Mouse (Mus musculus) common myeloid progenitor, adult 5-6 weeks (primary cell): Measurements from ENCODE around the gene Havcr1. TPM values are rescaled to one million over a fixed set of nuclear protein-coding genes. Genes with fewer than 3 reads are reported as not detected.
"Not testable (repeated sequence)": the region's sequence is repeated elsewhere in the genome, so short reads cannot be mapped to it uniquely, and the experiment has no call there.

Experiments
- ATAC-seq: replicated peaks from 2 replicates; pipeline ENCODE4 v1.8.0; 2016; ENCODE audit warnings: low read depth, mild to moderate bottlenecking, moderate TSS enrichment, inconsistent platforms; ENCODE audit not compliant: poor library complexity, severe bottlenecking
- total RNA-seq: library from RNA; stranded (forward); fragments of 200-1000, 187-1606 nt; gene quantifications from 2 replicates; pipeline ENCODE4 v1.2.3, GENCODE M21; 2017

Gene Havcr1
- total RNA-seq = not detected in 2 replicates

GRCm38 (mm10) chr11:46735076-46735475 lies at the start of gene Havcr1:
Gene Havcr1 (plus strand): TSS chr11:46735080.
- not testable (repeated sequence) for ATAC-seq

DNA sequence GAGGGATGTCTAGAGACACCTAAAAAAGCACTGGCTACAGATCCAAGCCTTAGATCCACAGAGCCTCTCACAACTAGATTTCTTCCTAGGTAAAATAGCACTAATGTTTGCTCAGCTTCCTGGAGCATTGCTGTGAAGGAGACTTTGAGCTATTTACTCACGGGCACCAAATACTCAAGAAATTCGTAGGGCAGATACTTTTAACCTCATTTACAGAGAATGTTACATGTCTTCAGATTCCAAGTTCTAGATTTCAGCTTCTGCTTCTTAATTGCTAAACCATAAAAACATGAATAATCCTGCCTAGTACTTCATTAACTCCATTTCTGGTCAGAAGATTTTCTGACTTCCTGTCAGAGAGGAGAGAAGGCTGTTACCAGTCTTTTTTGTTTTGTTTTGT lies 44.7 kb upstream of the Havcr1 start:
- ATAC-seq = no peak

- ATAC-seq = not testable (repeated sequence)
These were observed 39.0 kb upstream of the Havcr1 start for GRCm38 (mm10) chr11:46695849-46696248.

- no peak for ATAC-seq
These were observed 37.2 kb upstream of the Havcr1 start for GRCm38 (mm10) chr11:46697433-46698277.

GRCm38 (mm10) chr11:46698278-46698655 lies 36.6 kb upstream of the Havcr1 start:
- ATAC-seq = no peak

DNA sequence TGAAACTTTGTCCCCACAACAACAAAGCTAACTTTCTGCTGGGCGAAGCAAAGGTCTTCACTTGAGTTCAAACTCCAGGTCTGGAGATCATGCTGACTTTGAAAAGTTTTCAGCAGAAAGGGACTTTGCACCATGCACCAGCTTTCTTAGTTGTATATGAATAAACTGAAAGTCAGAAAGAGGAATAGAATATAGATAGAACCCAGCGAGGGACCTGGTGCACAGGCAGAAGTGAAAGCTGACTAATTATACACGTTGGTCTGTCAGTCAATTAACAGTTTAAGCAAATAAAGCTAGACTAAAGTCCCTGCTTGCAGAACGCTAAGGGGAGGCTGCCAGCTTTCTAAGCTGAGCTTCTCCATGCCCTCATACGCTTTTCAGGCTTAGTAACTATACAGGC lies 36.0 kb upstream of the Havcr1 start:
- peak; percentile 56 for ATAC-seq

- no peak for ATAC-seq
These were observed 28.1 kb upstream of the Havcr1 start, which contains the start of gene Timd2 for GRCm38 (mm10) chr11:46706664-46707356. Gene Timd2 (minus strand): TSS chr11:46707061.

DNA sequence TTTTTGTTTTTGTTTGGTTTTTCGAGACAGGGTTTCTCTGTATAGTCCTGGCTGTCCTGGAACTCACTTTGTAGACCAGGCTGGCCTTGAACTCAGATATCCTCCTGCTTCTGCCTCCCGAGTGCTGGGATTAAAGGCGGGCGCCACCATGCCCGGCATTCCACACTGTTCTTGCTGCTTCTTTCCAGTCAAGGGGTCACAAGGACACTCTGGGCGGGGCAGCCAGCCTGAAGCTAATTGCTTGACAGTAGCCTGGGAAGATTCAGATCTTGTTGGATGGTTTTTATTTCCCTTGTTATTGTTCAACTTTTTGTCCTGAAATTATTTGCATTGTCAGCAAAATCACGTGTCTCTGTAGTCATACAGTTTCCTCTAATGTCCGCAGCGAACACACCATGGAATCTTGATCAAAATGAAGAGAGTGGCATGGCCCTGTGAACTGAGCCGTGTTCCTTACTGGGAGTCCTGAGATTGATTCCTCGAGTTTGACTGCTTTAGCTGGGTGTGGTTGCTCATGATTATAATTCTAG lies 3.3 kb upstream of the Havcr1 start:
- ATAC-seq = no peak

GRCm38 (mm10) chr11:46733242-46733789 lies 1.6 kb upstream of the Havcr1 start:
- peak; percentile 90 for ATAC-seq

- ATAC-seq = no peak
These were observed 263 bp upstream of the Havcr1 start for GRCm38 (mm10) chr11:46734617-46735016.

GRCm38 (mm10) chr11:46739501-46739900 lies 4.6 kb downstream of the Havcr1 start:
- ATAC-seq = no peak

DNA sequence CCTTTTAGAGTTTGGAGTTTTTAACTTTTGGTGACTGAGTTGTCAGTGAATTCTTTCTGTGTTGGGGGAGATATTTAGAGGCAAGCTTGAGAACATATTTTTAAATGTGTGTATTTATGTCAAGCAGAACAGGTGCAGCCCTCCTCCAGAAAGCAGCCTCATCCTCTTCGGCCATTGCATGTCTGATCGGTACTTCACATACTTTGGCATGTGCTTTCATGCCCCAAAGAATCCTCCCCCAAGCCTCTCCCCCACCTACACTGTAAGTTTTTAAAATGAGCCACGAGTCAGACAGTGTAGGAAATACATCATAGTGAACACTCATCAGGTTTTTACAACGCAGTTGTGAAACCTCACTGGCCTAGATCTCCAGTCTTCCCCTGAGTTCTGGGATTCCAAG lies 6.0 kb downstream of the Havcr1 start:
- ATAC-seq = no peak

GRCm38 (mm10) chr11:46741716-46742115 lies 6.8 kb downstream of the Havcr1 start:
- ATAC-seq = no peak

GRCm38 (mm10) chr11:46747996-46748395 lies 13.1 kb downstream of the Havcr1 start:
- ATAC-seq = no peak

GRCm38 (mm10) chr11:46753662-46754061 lies 18.8 kb downstream of the Havcr1 start:
- no peak for ATAC-seq

GRCm38 (mm10) chr11:46754669-46755068 lies 19.8 kb downstream of the Havcr1 start:
- ATAC-seq = no peak

DNA sequence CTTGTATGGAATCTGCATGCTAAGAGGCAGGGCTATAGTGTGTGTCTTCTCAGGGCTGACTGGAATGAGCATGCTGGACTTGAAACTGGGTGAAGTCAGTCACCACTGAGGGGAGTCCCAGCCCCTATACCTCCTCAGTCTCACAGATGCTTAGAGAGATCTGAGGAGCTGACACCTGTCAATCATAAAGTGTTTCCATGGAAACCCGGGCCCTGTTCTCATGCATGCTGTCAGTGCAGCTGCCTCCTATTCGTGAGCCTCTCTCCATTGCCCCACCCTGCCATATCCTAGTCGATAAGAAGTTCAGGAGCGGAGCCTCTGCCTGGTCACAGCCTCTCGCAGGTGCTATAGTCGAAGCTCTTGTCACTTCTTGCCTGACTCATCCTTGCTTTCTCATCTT lies 20.8 kb downstream of the Havcr1 start:
- not testable (repeated sequence) for ATAC-seq

- no peak for ATAC-seq
These were observed 42.0 kb downstream of the Havcr1 start for GRCm38 (mm10) chr11:46776879-46777278.

GRCm38 (mm10) chr11:46779811-46780210 lies 44.9 kb downstream of the Havcr1 start:
- no peak for ATAC-seq

GRCm38 (mm10) chr11:46804440-46804839 lies 69.6 kb downstream of the Havcr1 start:
- no peak for ATAC-seq

- no peak for ATAC-seq
These were observed 75.6 kb downstream of the Havcr1 start, which contains the start of gene Timd4 for GRCm38 (mm10) chr11:46810511-46810910. Gene Timd4 (plus strand): TSS chr11:46810800.
